Mouse (Mus musculus) G1E (cell line): ENCODE data around the gene Cdh13. TPM values are rescaled to one million over a fixed set of nuclear protein-coding genes. Genes with fewer than 3 reads are reported as not detected.

Experiments used
- ATAC-seq: 2 replicates; pipeline ENCODE4 v1.8.0; 2016; ENCODE audit warnings: mild to moderate bottlenecking; ENCODE audit not compliant: insufficient number of reproducible peaks, poor library complexity, low FRiP score, severe bottlenecking; ENCODE audit errors: extremely low read depth
- DNase-seq: peaks from one replicate; pipeline ENCODE4 v3.0.0; 2012; ENCODE audit warnings: low spot score
- H3K27me3 ChIP-seq: 2 replicates; pipeline ENCODE4 v1.6.1; 2012; ENCODE audit warnings: mild to moderate bottlenecking, low read length, inconsistent platforms; ENCODE audit not compliant: insufficient read depth
- H3K36me3 ChIP-seq: replicated peaks from 2 replicates; pipeline ENCODE3; 2012; ENCODE audit warnings: mild to moderate bottlenecking, inconsistent platforms
- H3K4me1 ChIP-seq: 2 replicates; pipeline ENCODE4 v1.6.1; 2012; ENCODE audit warnings: low read depth, low read length, inconsistent platforms, mixed read lengths; ENCODE audit not compliant: insufficient read depth
- H3K4me3 ChIP-seq: 2 replicates; pipeline ENCODE4 v1.5.1; 2012; ENCODE audit warnings: low read depth, mild to moderate bottlenecking, inconsistent platforms, low read length, moderate library complexity, mixed read lengths
- H3K9me3 ChIP-seq: replicated peaks from 2 replicates; pipeline ENCODE4 v1.6.1; 2012; ENCODE audit warnings: inconsistent platforms
- CTCF ChIP-seq: IDR thresholded peaks from 2 replicates; pipeline ENCODE4 v1.5.1; 2012; ENCODE audit warnings: low read depth, low read length, inconsistent platforms, mixed read lengths
- GATA1 ChIP-seq: IDR thresholded peaks from 2 replicates; pipeline ENCODE4 v1.6.1; 2012; ENCODE audit warnings: borderline replicate concordance, low read length, inconsistent platforms, mixed read lengths
- GATA2 ChIP-seq: IDR thresholded peaks from 2 replicates; pipeline ENCODE4 v1.6.1; 2012; ENCODE audit warnings: low read depth, low read length, inconsistent platforms, borderline replicate concordance
- POLR2AphosphoS5 ChIP-seq: IDR thresholded peaks from 2 replicates; pipeline ENCODE4 v1.6.1; 2012; ENCODE audit warnings: low read depth, low read length, inconsistent platforms; ENCODE audit not compliant: insufficient replicate concordance
- TAL1 ChIP-seq: conservative IDR thresholded peaks from 2 replicates; pipeline ENCODE4 v1.6.1; 2012; ENCODE audit warnings: low read depth, low read length, inconsistent platforms, mixed read lengths
- polyA plus RNA-seq: library from polyadenylated mRNA; stranded (reverse); fragments of >175 nt; gene quantifications from 2 replicates; pipeline ENCODE4 v1.2.3, GENCODE M21; 2012
- total RNA-seq, 2 experiments: library from RNA; stranded (forward) in 1 of 2; stranded (reverse) in 1 of 2; fragments of 200-1000 nt in 1 of 2; fragments of >200 nt in 1 of 2; fragmentation: Nextera tagmentation in 1 of 2; gene quantifications; 2 replicates each; pipeline ENCODE4 v1.2.3; 2014 to 2017

The Cdh13 gene
- total and polyA plus RNA-seq, 3 experiments: 0.22 TPM; not detected in 2

GRCm38 (mm10) chr8:118409396-118409795 is 125.9 kb downstream of the Cdh13 start:
- no peaks in the 10 kb centered on the region for H3K27me3 ChIP-seq
- TF ChIP-seq GATA1 (no peak), TAL1 (no peak), POLR2AphosphoS5 (no peak), GATA2 (no peak), CTCF (no peak)
- ATAC-seq: no peak
- H3K9me3 ChIP-seq: peaks cover 50% of the 10 kb centered on the region
- no peak for DNase-seq
- no peaks in the 10 kb centered on the region for H3K36me3 ChIP-seq
- H3K4me1 ChIP-seq: no peaks in the 10 kb centered on the region
- H3K4me3 ChIP-seq: no peak overlapping the region

GRCm38 (mm10) chr8:118410341-118410970 is 126.9 kb downstream of the Cdh13 start:
- Histone ChIP-seq H3K9me3 (peaks cover 50% of the 10 kb centered on the region), H3K36me3 (no peaks in the 10 kb centered on the region), H3K4me1 (no peaks in the 10 kb centered on the region), H3K4me3 (no peak overlapping the region), H3K27me3 (no peaks in the 10 kb centered on the region)
- ATAC-seq (no peak), DNase-seq (no peak)
- no peak for TF ChIP-seq CTCF
- TF ChIP-seq GATA2: no peak
- no peak for TF ChIP-seq POLR2AphosphoS5
- no peak for TF ChIP-seq GATA1
- TF ChIP-seq TAL1: no peak

- H3K36me3 ChIP-seq: no peaks in the 10 kb centered on the region
- peaks cover 52% of the 10 kb centered on the region for H3K9me3 ChIP-seq
- no peak for TF ChIP-seq TAL1
- no peak for TF ChIP-seq CTCF
- TF ChIP-seq GATA1: no peak
- TF ChIP-seq GATA2: no peak
- no peak for TF ChIP-seq POLR2AphosphoS5
- H3K4me3 ChIP-seq: no peak overlapping the region
- H3K4me1 ChIP-seq: no peaks in the 10 kb centered on the region
- no peak for ATAC-seq
- DNase-seq: no peak
- no peaks in the 10 kb centered on the region for H3K27me3 ChIP-seq
Measured at GRCm38 (mm10) chr8:118415672-118416071, 132.1 kb downstream of the Cdh13 start.

GRCm38 (mm10) chr8:118416811-118417355 is 133.3 kb downstream of the Cdh13 start:
- Histone ChIP-seq H3K9me3 (peaks cover 58% of the 10 kb centered on the region), H3K4me3 (no peak overlapping the region), H3K27me3 (no peaks in the 10 kb centered on the region), H3K36me3 (no peaks in the 10 kb centered on the region), H3K4me1 (no peaks in the 10 kb centered on the region)
- no peak for DNase-seq
- TF ChIP-seq GATA1: no peak
- TF ChIP-seq GATA2: no peak
- no peak for TF ChIP-seq POLR2AphosphoS5
- TF ChIP-seq CTCF: no peak
- no peak for TF ChIP-seq TAL1
- ATAC-seq: no peak

GRCm38 (mm10) chr8:118422624-118423023 is 139.1 kb downstream of the Cdh13 start:
- Histone ChIP-seq H3K27me3 (no peaks in the 10 kb centered on the region), H3K36me3 (no peaks in the 10 kb centered on the region), H3K4me3 (no peak overlapping the region), H3K4me1 (no peaks in the 10 kb centered on the region), H3K9me3 (peaks cover 54% of the 10 kb centered on the region)
- DNase-seq: no peak
- ATAC-seq: no peak
- TF ChIP-seq CTCF (no peak), TAL1 (no peak), POLR2AphosphoS5 (no peak), GATA2 (no peak), GATA1 (no peak)

GRCm38 (mm10) chr8:118428941-118429340 is 145.4 kb downstream of the Cdh13 start:
- Histone ChIP-seq H3K27me3 (no peaks in the 10 kb centered on the region), H3K4me1 (no peaks in the 10 kb centered on the region), H3K4me3 (no peak overlapping the region), H3K9me3 (peaks cover 68% of the 10 kb centered on the region), H3K36me3 (no peaks in the 10 kb centered on the region)
- DNase-seq: no peak
- no peak for TF ChIP-seq GATA1
- no peak for TF ChIP-seq CTCF
- no peak for TF ChIP-seq GATA2
- no peak for TF ChIP-seq TAL1
- TF ChIP-seq POLR2AphosphoS5: no peak
- no peak for ATAC-seq
